Mouse (Mus musculus) heart, embryonic 10.5 days (tissue): ENCODE data around the gene Gja5. TPM values are rescaled to one million over a fixed set of nuclear protein-coding genes. Genes with fewer than 3 reads are reported as not detected.
"Not testable (repeated sequence)": the region's sequence is repeated elsewhere in the genome, so short reads cannot be mapped to it uniquely, and the experiment has no call there.

ENCODE experiments used
- DNase-seq: peaks from one replicate; pipeline ENCODE4 v3.0.0-alpha.2; 2017; ENCODE audit warnings: low spot score
- H3K27ac ChIP-seq: fragments of 300-500 bp; sonication (generic); 2 replicates; pipeline ENCODE4 v1.5.1; 2016; ENCODE audit warnings: mild to moderate bottlenecking
- H3K27me3 ChIP-seq: fragments of 300-500 bp; sonication (generic); 2 replicates; pipeline ENCODE4 v1.6.1; 2016; ENCODE audit warnings: mild to moderate bottlenecking; ENCODE audit not compliant: poor library complexity, insufficient read depth, severe bottlenecking
- H3K36me3 ChIP-seq: fragments of 300-500 bp; sonication (generic); 2 replicates; pipeline ENCODE4 v1.6.1; 2016; ENCODE audit warnings: mild to moderate bottlenecking, moderate library complexity
- H3K4me1 ChIP-seq: fragments of 300-500 bp; sonication (generic); 2 replicates; pipeline ENCODE4 v1.6.1; 2016; ENCODE audit warnings: mild to moderate bottlenecking
- H3K4me3 ChIP-seq: fragments of 300-500 bp; sonication (generic); 2 replicates; pipeline ENCODE4 v1.5.1; 2016; ENCODE audit warnings: mild to moderate bottlenecking, moderate library complexity
- H3K9me3 ChIP-seq: fragments of 300-500 bp; sonication (generic); 2 replicates; pipeline ENCODE4 v1.6.1; 2016; ENCODE audit warnings: mild to moderate bottlenecking, moderate library complexity
- WGBS: fragments of 180-500 bp; shearing (Covaris S2); methylation state at CpG from one replicate; pipeline ENCODE4 v1.1.7; 2016; 5-methylcytosine and 5-hydroxymethylcytosine counted together
- polyA plus RNA-seq: library from polyadenylated mRNA; unstranded; fragments of >200 nt; fragmentation: Nextera tagmentation; extraction: Ambion mirVana; gene quantifications from 2 replicates; pipeline ENCODE4 v1.2.1, GENCODE M21; 2016

Gja5 gene
- polyA plus RNA-seq, 1 experiment from 2014 or later = 57.3 TPM

DNA sequence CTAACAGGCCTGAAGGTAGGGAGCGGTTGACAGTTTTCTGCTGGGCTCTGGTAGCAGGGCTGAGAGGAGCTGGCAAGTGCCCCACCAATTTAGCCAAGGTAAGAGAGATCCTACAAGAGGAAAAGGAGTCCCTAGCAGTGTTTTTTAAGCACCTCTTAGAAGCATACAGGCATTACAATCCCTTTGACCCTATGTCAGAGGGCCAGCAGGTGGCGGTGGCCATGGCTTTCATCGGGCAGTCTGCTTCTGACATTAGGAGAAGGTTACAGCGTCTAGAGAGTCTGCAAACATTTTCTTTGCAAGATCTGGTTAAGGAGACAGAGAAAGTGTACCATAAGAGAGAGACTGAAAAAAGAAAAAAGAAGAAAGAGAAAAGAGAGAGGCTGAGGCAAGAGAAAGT lies 183.8 kb downstream of the Gja5 start:
- WGBS = 82% methylated on average over 4 of the region's 4 CpGs
- not testable (repeated sequence) for H3K4me3 ChIP-seq, H3K4me1 ChIP-seq, H3K9me3 ChIP-seq, H3K27me3 ChIP-seq, DNase-seq, H3K36me3 ChIP-seq, H3K27ac ChIP-seq

DNA sequence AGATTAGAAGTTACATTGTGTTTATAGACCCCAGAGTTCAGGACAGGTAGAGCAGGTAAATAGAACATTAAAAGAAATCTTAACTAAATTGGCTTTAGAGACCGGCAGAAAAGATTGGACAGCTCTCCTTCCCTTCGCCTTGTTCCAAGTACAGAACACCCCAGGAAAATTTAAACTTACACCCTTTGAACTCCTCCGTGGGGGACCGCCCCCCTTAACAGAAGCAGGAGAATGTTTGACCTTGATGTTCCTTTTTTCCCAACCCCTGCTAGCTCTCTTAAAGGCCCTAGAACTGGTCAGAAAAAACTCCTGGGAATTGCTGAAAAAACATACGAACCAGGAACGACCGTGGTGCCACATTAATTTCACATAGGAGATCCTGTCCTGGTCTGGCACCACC lies 187.5 kb downstream of the Gja5 start:
- WGBS = 88% methylated on average over 7 of the region's 7 CpGs
- not testable (repeated sequence) for H3K27me3 ChIP-seq, H3K9me3 ChIP-seq, H3K27ac ChIP-seq, H3K4me1 ChIP-seq, H3K4me3 ChIP-seq, H3K36me3 ChIP-seq, DNase-seq

DNA sequence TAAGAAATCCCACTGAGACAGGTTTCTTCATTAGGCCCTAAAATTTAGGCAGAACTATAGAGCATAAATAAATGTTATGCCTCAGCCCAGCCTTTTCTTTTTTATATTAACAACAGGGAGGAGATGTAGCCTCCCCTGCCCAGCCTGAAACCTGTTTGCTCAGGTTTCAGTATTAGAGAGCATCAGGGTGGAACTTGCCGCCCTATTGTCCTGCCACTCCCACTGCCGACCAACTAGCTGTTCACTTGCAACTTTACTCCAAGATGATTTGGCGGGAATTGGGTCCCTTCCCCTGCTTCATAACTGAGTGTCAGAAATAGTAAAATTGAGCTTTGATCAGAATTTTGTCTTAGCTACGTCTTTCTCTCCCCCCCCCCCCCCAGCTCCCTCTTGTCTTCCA lies 192.2 kb downstream of the Gja5 start:
- not testable (repeated sequence) for H3K4me3 ChIP-seq, H3K27ac ChIP-seq, H3K36me3 ChIP-seq, DNase-seq, H3K9me3 ChIP-seq, H3K27me3 ChIP-seq
- peaks cover 17% of the 10 kb centered on the region for H3K4me1 ChIP-seq
- WGBS = 85% methylated on average over 4 of the region's 4 CpGs

DNA sequence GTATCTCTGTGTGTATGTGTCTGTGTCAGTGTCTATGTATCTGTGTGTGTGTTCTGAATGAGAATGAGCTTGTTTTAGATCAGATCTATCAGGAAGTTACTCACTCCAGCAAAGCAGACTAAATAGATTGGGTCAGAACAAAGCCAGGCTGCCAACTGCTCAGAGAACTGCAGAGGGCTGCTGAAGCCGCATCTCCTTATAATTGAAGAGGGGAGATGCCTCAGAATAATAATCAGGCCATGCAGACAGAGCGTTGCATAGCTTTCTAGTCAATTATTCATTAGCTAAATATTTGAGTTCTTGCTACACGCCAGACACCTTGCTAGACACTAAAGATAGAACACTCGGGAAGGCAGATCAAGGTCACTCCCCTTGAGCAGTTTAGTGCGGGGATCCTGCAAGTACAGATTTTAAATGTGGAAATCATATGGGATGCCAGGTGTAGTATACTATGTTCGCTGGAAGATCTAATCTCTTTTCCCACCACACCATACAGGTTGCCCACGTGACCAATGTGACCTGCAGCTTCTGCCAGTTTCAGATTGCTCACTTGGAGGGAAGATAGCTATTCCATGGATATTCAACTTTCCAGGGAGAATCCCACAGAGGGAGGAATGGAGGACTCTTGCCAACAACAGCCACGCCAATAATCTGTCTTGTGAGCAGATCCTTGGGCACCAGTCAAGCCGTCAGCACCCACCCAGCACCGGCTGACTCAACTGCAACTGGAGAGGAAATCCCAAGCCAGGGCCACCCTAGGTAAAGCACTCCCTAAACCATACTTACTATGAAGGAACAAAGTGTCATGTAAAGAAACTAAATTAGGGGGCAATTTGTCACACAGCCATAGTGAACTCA lies 196.5 kb downstream of the Gja5 start:
- WGBS = 61% methylated on average over 10 of the region's 10 CpGs
- Histone ChIP-seq H3K4me1 (peaks cover 17% of the 10 kb centered on the region), H3K27ac (no peak overlapping the region), H3K36me3 (no peaks in the 10 kb centered on the region), H3K27me3 (no peaks in the 10 kb centered on the region), H3K9me3 (no peaks in the 10 kb centered on the region), H3K4me3 (no peak overlapping the region)
- DNase-seq = no peak

DNA sequence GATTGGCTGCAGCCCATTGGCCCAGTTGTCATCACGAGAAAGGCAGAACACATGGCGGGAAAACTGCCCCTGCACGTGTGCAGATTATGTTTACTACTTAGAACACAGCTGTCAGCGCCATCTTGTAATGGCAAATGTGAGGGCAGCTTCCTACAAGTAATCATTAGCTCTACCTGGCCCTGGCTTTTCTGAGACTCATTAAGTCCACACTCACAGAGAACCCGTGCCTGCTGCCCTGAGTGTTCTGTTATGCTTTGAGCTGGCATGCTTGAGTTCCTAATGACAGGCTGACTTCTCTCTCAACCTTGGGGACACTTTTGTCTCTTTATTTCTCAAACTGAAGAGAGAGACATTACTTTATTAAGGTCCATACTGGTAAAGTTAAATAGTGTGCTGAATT lies 199.5 kb downstream of the Gja5 start:
- H3K9me3 ChIP-seq, H3K27ac ChIP-seq: not testable (repeated sequence)
- WGBS = 76% methylated on average over 3 of the region's 5 CpGs

DNA sequence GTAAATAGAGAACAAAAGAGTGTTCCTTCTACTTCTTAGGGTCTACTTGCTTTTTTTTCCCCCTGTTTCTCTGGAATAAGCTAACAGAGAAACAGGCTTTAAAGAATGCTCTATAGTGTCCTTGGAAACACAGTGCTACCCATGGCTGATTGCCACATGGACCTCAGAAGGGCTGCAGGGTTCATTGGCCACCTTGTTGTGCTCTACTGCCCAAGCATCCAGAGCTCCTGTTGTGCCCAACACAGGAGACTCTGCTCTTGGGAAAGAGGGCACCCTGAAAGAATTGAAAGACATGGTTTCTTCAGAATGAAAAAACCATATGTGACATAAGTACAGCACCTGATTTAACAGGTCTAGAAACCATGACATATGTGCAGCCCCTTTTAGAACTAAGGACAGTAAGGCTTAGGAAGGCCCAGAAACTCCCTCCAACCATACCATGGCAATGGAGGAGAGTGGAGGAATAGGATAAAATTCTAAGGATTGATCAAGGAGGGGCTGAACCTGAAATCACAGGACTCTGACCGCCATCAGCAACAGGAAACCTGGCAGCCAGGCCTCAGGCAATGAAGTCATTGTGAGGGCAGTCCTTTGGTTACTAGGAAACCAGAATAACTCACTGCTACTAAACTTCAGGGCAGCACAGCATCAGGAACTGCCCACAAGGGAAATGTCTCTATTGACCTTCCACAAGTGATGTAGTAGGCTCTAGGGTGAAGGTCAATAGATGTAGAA lies 200.4 kb downstream of the Gja5 start:
- no peak overlapping the region for H3K4me3 ChIP-seq
- 72% methylated on average over 1 of the region's 1 CpGs for WGBS
- H3K27ac ChIP-seq = no peak overlapping the region
- no peaks in the 10 kb centered on the region for H3K36me3 ChIP-seq
- H3K4me1 ChIP-seq = peaks cover 17% of the 10 kb centered on the region
- no peaks in the 10 kb centered on the region; the same call in 1 of the 2 replicates for H3K9me3 ChIP-seq
- H3K27me3 ChIP-seq = no peaks in the 10 kb centered on the region
- no peak for DNase-seq

More for the DNA sequence above, 199.5 kb downstream of the Gja5 start:
- not testable (repeated sequence) for DNase-seq, H3K36me3 ChIP-seq, H3K4me3 ChIP-seq, H3K27me3 ChIP-seq
- H3K4me1 ChIP-seq = peaks cover 17% of the 10 kb centered on the region

DNA sequence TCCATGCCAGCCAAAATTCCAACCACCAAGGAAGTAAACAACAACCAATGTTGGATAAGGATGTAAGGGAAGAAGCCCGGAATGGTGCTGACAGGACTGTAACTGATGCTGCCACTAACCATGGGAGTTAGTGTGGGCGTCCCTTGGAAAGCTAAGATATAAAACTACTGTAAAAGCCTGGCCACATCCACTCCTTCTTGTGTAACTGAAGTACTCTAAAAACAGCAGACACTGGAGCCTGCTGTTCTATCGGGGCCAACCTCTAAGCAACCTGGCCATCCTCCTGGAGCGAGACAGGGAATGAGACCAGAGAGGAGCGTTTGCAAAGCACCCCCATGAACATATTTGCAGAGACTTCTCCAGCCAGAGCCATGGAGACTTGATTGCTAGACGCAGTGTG lies 213.0 kb downstream of the Gja5 start:
- H3K4me3 ChIP-seq = no peak overlapping the region
- no peaks in the 10 kb centered on the region for H3K27me3 ChIP-seq
- DNase-seq = no peak
- no peaks in the 10 kb centered on the region for H3K9me3 ChIP-seq
- no peaks in the 10 kb centered on the region for H3K36me3 ChIP-seq
- no peak overlapping the region for H3K27ac ChIP-seq
- 76% methylated on average over 6 of the region's 6 CpGs for WGBS
- H3K4me1 ChIP-seq = no peaks in the 10 kb centered on the region

DNA sequence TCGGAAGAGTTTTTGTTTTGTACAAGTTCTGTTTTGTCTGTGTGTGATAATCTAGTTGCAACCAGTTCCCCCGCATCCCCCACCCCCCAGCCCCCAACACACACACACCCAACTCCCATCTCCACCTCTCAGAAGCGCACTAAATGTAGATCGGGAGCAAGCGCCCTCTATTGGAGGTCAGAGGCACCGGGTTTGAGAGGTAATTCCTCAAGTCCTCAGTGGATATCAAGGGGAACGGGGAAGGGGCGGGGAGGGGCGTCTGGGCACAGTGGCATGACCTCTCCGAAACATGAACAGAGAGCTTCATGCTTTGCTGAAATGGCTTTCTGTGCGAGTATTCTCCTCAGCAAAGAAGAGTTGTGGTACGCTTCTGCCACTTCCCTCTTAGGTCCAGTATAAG lies 213.8 kb downstream of the Gja5 start:
- Histone ChIP-seq H3K4me3 (no peak overlapping the region), H3K9me3 (no peaks in the 10 kb centered on the region), H3K36me3 (no peaks in the 10 kb centered on the region), H3K4me1 (no peaks in the 10 kb centered on the region), H3K27ac (no peak overlapping the region), H3K27me3 (no peaks in the 10 kb centered on the region)
- no peak for DNase-seq
- 49% methylated on average over 12 of the region's 12 CpGs for WGBS

DNA sequence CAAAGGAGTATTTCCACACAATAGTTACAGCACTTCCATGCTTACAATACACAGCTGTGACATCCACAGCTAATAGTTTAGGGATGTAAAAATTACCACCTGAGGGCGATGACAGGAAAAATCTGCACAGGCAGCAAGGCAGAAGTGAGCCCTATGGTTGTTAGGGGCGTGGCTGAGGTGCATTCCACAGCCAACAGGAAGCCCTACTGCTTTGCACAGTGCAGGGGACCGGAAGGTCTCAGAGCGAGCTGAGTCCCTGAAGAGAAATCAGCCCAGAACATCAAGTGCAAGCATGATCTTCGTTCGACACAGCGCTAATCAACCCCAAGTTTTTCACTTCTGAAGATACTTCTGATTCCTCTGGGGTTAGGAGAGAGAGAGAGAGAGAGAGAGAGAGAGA lies 219.7 kb downstream of the Gja5 start:
- no peak for DNase-seq
- 39% methylated on average over 7 of the region's 7 CpGs for WGBS

More for the DNA sequence above, 219.7 kb downstream of the Gja5 start:
- Histone ChIP-seq H3K4me3 (peak overlapping the region; percentile 23; the same call in 1 of the 2 replicates), H3K4me1 (peaks cover 7% of the 10 kb centered on the region), H3K27ac (peak overlapping the region; percentile 30), H3K27me3 (no peaks in the 10 kb centered on the region), H3K36me3 (no peaks in the 10 kb centered on the region), H3K9me3 (no peaks in the 10 kb centered on the region)

Other genes starting within 250 kb of the Gja5 start
- gene Ankrd35, start 234.6 kb upstream of the Gja5 start, polyA plus RNA-seq = 0.14 TPM in 2 replicates
- 41.8 and 43.4 TPM in 2 replicates for gene Pias3, start 208.3 kb upstream of the Gja5 start, polyA plus RNA-seq
- 7.1 and 8.5 TPM in 2 replicates for gene Nudt17, start 196.1 kb upstream of the Gja5 start, polyA plus RNA-seq
- 37.7 and 41.0 TPM in 2 replicates for gene Polr3c, start 177.1 kb upstream of the Gja5 start, polyA plus RNA-seq
- 47.9 and 59.6 TPM in 2 replicates for gene Rnf115, start 177.0 kb upstream of the Gja5 start, polyA plus RNA-seq
- 0.98 TPM in 1 of 2 replicates, not detected in the other for gene Pdzk1, start 75.4 kb upstream of the Gja5 start, polyA plus RNA-seq
- gene Cd160, start 75.3 kb upstream of the Gja5 start, polyA plus RNA-seq = 0.06 TPM in 1 of 2 replicates, not detected in the other
- 31.7 and 37.8 TPM in 2 replicates for gene Gpr89, start 653 bp downstream of the Gja5 start, polyA plus RNA-seq
- gene Gja8, start 21.3 kb downstream of the Gja5 start, polyA plus RNA-seq = not detected in 2 replicates